Mouse (Mus musculus) olfactory bulb, adult 2 months (tissue): ENCODE results near the gene 1700025G04Rik.

Experiments
- CTCF ChIP-seq: fragments of 200-500 bp; IDR thresholded peaks from 2 replicates; pipeline ENCODE4 v1.5.1; 2012; ENCODE audit warnings: low read depth, mild to moderate bottlenecking, low read length, moderate library complexity; ENCODE audit not compliant: insufficient read depth
- POLR2A ChIP-seq: fragments of 200-500 bp; IDR thresholded peaks from 2 replicates; pipeline ENCODE4 v1.6.1; 2012; ENCODE audit warnings: mild to moderate bottlenecking, low read depth, low read length, moderate library complexity; ENCODE audit not compliant: insufficient read depth

GRCm38 (mm10) chr1:151988713-151989112 lies 101.2 kb downstream of the 1700025G04Rik start:
- TF ChIP-seq POLR2A (no peak), CTCF (no peak)
